Mouse (Mus musculus): ENCODE data around the gene Hmgxb4. TPM values are rescaled to one million over a fixed set of nuclear protein-coding genes. Genes with fewer than 3 reads are reported as not detected.

The Hmgxb4 gene
- total and polyA plus RNA-seq, 3 experiments = 21.8 to 32.6 TPM; not detected in 1

- TF ChIP-seq ETS1 (IDR thresholded peaks at IDR 0.05; ENCODE audit: low read depth, low read length) (peak; percentile 67; the same call in 1 of the 2 replicates), TAL1 (IDR thresholded peaks at IDR 0.05; ENCODE audit: low read length) (no peak), CHD1 (IDR thresholded peaks at IDR 0.05; ENCODE audit: low read depth, low read length) (no peak)
- peak; percentile 26 for DNase-seq (ENCODE audit: low read depth, low spot score)
- no peaks in the 10 kb centered on the region; a peak in 1 of 4 replicates for H3K4me1 ChIP-seq (ENCODE audit: control insufficient read depth in 1 of 2, insufficient read depth in 2 of 2, low read length in 2 of 2)
These were observed 13.0 kb upstream of the Hmgxb4 start for GRCm38 (mm10) chr8:74980060-74980710.

GRCm38 (mm10) chr8:74980711-74981062 is 12.5 kb upstream of the Hmgxb4 start:
- no peaks in the 10 kb centered on the region for H3K9me3 ChIP-seq (replicated peaks; ENCODE audit: insufficient read depth, low read length)
- no peaks in the 10 kb centered on the region for H3K27me3 ChIP-seq (ENCODE audit: control insufficient read depth in 1 of 2, insufficient read depth in 2 of 2, low read length in 2 of 2)
- DNase-seq (ENCODE audit: low read depth, low spot score) = peak; percentile 72
- no peak overlapping the region for H3K4me3 ChIP-seq (ENCODE audit: control insufficient read depth in 1 of 2, insufficient read depth in 1 of 2, low read depth in 2 of 2, low read length in 2 of 2)
- no peaks in the 10 kb centered on the region for H3K79me2 ChIP-seq (ENCODE audit: control insufficient read depth, insufficient read depth, low read length, poor library complexity)
- TF ChIP-seq SMC3 (IDR thresholded peaks at IDR 0.05; ENCODE audit: low read depth, low read length) = peak; percentile 63
- no peak for TF ChIP-seq MAX (IDR thresholded peaks at IDR 0.05; ENCODE audit: low read length)
- TF ChIP-seq MXI1 (IDR thresholded peaks at IDR 0.05; ENCODE audit: low read depth, low read length) = no peak
- no peak for TF ChIP-seq GABPA (IDR thresholded peaks at IDR 0.05; ENCODE audit: low read depth, low read length)
- no peak for TF ChIP-seq USF1 (IDR thresholded peaks at IDR 0.05; ENCODE audit: low read depth, low read length)
- no peak for TF ChIP-seq ETS1 (IDR thresholded peaks at IDR 0.05; ENCODE audit: low read depth, low read length)
- TF ChIP-seq USF2 (IDR thresholded peaks at IDR 0.05; ENCODE audit: borderline replicate concordance in 1 of 2, insufficient read depth in 1 of 2, low read depth in 1 of 2, low read length in 2 of 2) = no peak
- TF ChIP-seq JUND (IDR thresholded peaks at IDR 0.05; ENCODE audit: low read depth, low read length) = no peak
- no peak for TF ChIP-seq NRF1 (IDR thresholded peaks at IDR 0.05; ENCODE audit: insufficient read depth, low read depth, low read length, poor library complexity, severe bottlenecking)
- no peak for TF ChIP-seq MEF2A (IDR thresholded peaks at IDR 0.05; ENCODE audit: extremely low read depth, insufficient replicate concordance, low read depth, low read length, poor library complexity, severe bottlenecking)
- TF ChIP-seq E2F4 (IDR thresholded peaks at IDR 0.05; ENCODE audit: borderline replicate concordance, low read depth, low read length) = no peak
- TF ChIP-seq EP300 (IDR thresholded peaks at IDR 0.05; ENCODE audit: low read depth in 1 of 2, low read length in 2 of 2) = no peak
- no peak for TF ChIP-seq RCOR1 (IDR thresholded peaks at IDR 0.05; ENCODE audit: low read depth, low read length)
- TF ChIP-seq CHD2 (IDR thresholded peaks at IDR 0.05; ENCODE audit: low read length) = no peak
- no peak for TF ChIP-seq GATA1 (IDR thresholded peaks at IDR 0.05; ENCODE audit: low read depth, low read length)
- peak; percentile 75 for TF ChIP-seq RAD21 (IDR thresholded peaks at IDR 0.05; ENCODE audit: low read depth, low read length)
- TF ChIP-seq TBP (IDR thresholded peaks at IDR 0.05; ENCODE audit: low read depth, low read length) = no peak
- no peak for TF ChIP-seq CHD1 (IDR thresholded peaks at IDR 0.05; ENCODE audit: low read depth, low read length)
- TF ChIP-seq UBTF (IDR thresholded peaks at IDR 0.05; ENCODE audit: borderline replicate concordance, insufficient read depth, low read depth, low read length) = no peak
- TF ChIP-seq CTCF (IDR thresholded peaks at IDR 0.05 in 2 of 3, conservative IDR thresholded peaks at IDR 0.05 in 1 of 3; ENCODE audit: control insufficient read depth in 1 of 3, insufficient read depth in 1 of 3, low read depth in 2 of 3, low read length in 3 of 3, poor library complexity in 1 of 3, severe bottlenecking in 1 of 3) = peak; percentile 84 to 94 (median 92)
- TF ChIP-seq KAT2A (conservative IDR thresholded peaks at IDR 0.05; ENCODE audit: low read depth, low read length) = no peak
- no peak for TF ChIP-seq MYC (IDR thresholded peaks at IDR 0.05; ENCODE audit: low read depth, low read length)
- TF ChIP-seq POLR2AphosphoS5 (IDR thresholded peaks at IDR 0.05; ENCODE audit: borderline replicate concordance, low read depth, low read length) = no peak
- peak; percentile 17; the same call in 1 of the 2 replicates for TF ChIP-seq ZC3H11A (IDR thresholded peaks at IDR 0.05; ENCODE audit: low read depth, low read length)
- no peak for TF ChIP-seq SIN3A (IDR thresholded peaks at IDR 0.05; ENCODE audit: low read length)
- H3K36me3 ChIP-seq (ENCODE audit: control insufficient read depth in 1 of 2, insufficient read depth in 2 of 2, low read length in 2 of 2) = no peaks in the 10 kb centered on the region
- no peak overlapping the region for H3K27ac ChIP-seq (ENCODE audit: control insufficient read depth, low read depth, low read length)
- no peaks in the 10 kb centered on the region; a peak in 1 of 4 replicates for H3K4me1 ChIP-seq (ENCODE audit: control insufficient read depth in 1 of 2, insufficient read depth in 2 of 2, low read length in 2 of 2)
- no peak overlapping the region for H3K9ac ChIP-seq (ENCODE audit: control insufficient read depth, low read depth, low read length, poor library complexity, severe bottlenecking)

More at GRCm38 (mm10) chr8:74980060-74980710, 13.0 kb upstream of the Hmgxb4 start:
- Histone ChIP-seq H3K27ac (ENCODE audit: control insufficient read depth, low read depth, low read length) (no peak overlapping the region), H3K9ac (ENCODE audit: control insufficient read depth, low read depth, low read length, poor library complexity, severe bottlenecking) (no peak overlapping the region), H3K27me3 (ENCODE audit: control insufficient read depth in 1 of 2, insufficient read depth in 2 of 2, low read length in 2 of 2) (no peaks in the 10 kb centered on the region), H3K79me2 (ENCODE audit: control insufficient read depth, insufficient read depth, low read length, poor library complexity) (no peaks in the 10 kb centered on the region), H3K36me3 (ENCODE audit: control insufficient read depth in 1 of 2, insufficient read depth in 2 of 2, low read length in 2 of 2) (no peaks in the 10 kb centered on the region), H3K9me3 (replicated peaks; ENCODE audit: insufficient read depth, low read length) (no peaks in the 10 kb centered on the region), H3K4me3 (ENCODE audit: control insufficient read depth in 1 of 2, insufficient read depth in 1 of 2, low read depth in 2 of 2, low read length in 2 of 2) (no peak overlapping the region)
